Mouse (Mus musculus) lung, adult 2 months (tissue): ENCODE measurements around the gene Fitm2.

Experiments
- CTCF ChIP-seq: fragments of 200-500 bp; IDR thresholded peaks from 2 replicates; pipeline ENCODE4 v1.5.1; 2011; ENCODE audit warnings: mild to moderate bottlenecking, low read length, control low read depth; ENCODE audit not compliant: insufficient read depth
- POLR2A ChIP-seq: fragments of 200-500 bp; IDR thresholded peaks from 2 replicates; pipeline ENCODE4 v1.6.1; 2011; ENCODE audit warnings: low read depth, mild to moderate bottlenecking, control low read depth, low read length, borderline replicate concordance; ENCODE audit errors: extremely low read depth

GRCm38 (mm10) chr2:163463251-163463769 is 9.1 kb downstream of the Fitm2 start:
- no peak for TF ChIP-seq CTCF
- no peak for TF ChIP-seq POLR2A
